Mouse (Mus musculus): Measurements from ENCODE around the gene Lkaaear1.

The Lkaaear1 gene

GRCm38 (mm10) chr2:181653523-181653922, 44.7 kb downstream of the Lkaaear1 start:
- DNase-seq (ENCODE audit: low spot score in 2 of 2): no peak

DNA sequence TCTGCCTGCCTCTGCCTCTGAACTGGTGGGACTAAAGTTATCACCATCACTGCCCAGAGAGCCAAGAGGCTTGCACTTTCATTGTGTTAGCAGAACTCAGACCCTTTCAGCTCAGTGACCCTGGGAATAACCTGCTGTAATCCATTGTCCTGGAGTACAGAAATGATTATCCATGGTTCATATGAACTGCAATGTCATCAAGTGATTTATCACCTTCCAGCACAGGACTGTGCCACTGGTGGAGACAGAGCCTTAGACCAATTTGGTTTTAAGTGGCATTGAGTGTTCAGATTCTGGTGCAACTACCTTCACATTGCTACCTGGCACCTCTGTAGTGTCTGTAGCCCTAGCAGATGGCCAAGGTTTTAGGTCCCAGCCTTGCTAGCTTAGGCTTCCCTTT, 45.2 kb downstream of the Lkaaear1 start:
- DNase-seq (ENCODE audit: low spot score in 2 of 2): no peak

- DNase-seq (ENCODE audit: low spot score in 2 of 2): no peak
These were observed 49.3 kb downstream of the Lkaaear1 start for GRCm38 (mm10) chr2:181648926-181649325.
